Mouse (Mus musculus) brain, embryonic 14.5 days (tissue): Measurements from ENCODE around the gene Aar2. TPM values are rescaled to one million over a fixed set of nuclear protein-coding genes. Genes with fewer than 3 reads are reported as not detected.

ENCODE experiments used
- DNase-seq: peaks from one replicate; pipeline ENCODE4 v3.0.0-alpha.2; 2011; ENCODE audit warnings: low read depth
- CTCF ChIP-seq: fragments of 200-500 bp; IDR thresholded peaks from 2 replicates; pipeline ENCODE4 v1.5.1; 2012; ENCODE audit warnings: inconsistent platforms, mild to moderate bottlenecking, moderate library complexity, borderline replicate concordance; ENCODE audit not compliant: insufficient read depth, insufficient read length; ENCODE audit errors: extremely low read depth
- POLR2A ChIP-seq: fragments of 200-500 bp; IDR thresholded peaks from 2 replicates; pipeline ENCODE4 v1.6.1; 2012; ENCODE audit warnings: mild to moderate bottlenecking, inconsistent platforms, borderline replicate concordance; ENCODE audit not compliant: poor library complexity, insufficient read depth, insufficient read length, severe bottlenecking; ENCODE audit errors: extremely low read depth
- polyA plus RNA-seq: library from polyadenylated mRNA; depleted of rRNA; stranded (reverse); fragments of >200 nt; gene quantifications from 2 replicates; pipeline ENCODE4 v1.2.3, GENCODE M21; 2012; rRNA removed

Aar2 gene
- polyA plus RNA-seq, 1 experiment = 37.8 TPM

- TF ChIP-seq CTCF (no peak), POLR2A (no peak)
- no peak for DNase-seq
Observed at GRCm38 (mm10) chr2:156605971-156606370, 58.6 kb downstream of the Aar2 start.

DNA sequence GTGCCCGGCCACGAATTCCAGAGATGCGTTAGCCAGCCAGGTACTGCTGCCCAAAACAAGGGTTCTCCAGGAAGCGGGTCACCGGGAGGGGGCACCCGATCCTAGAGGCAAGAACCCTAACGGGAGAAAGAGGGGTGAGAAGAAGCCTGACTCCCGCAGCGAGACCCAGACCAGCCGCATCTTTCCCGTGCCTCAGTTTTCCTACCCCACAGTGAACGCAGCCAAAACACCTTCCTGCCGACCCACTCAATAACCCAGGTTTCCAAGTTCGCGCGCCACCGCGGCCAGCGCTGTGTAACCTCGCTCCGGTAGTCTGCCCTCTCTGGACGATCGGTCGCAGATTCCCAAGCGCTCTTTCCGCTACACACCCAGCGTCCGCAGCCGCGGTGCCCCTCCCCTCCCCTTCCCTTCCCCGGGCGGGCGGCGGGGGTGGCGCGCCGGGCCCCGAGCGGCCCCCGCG, 65.7 kb downstream of the Aar2 start:
- TF ChIP-seq POLR2A (no peak), CTCF (peak; percentile 49)
- peak; percentile 79 for DNase-seq

GRCm38 (mm10) chr2:156613541-156614257, 66.3 kb downstream of the Aar2 start, which contains the start of gene Dlgap4:
Gene Dlgap4, plus strand, starts transcription at chr2:156613705.
- DNase-seq = peak; percentile 64
- no peak for TF ChIP-seq CTCF
- TF ChIP-seq POLR2A = no peak

GRCm38 (mm10) chr2:156614258-156614556, 66.8 kb downstream of the Aar2 start:
- TF ChIP-seq CTCF (no peak), POLR2A (no peak)
- peak; percentile 39 for DNase-seq

- TF ChIP-seq POLR2A = no peak
- no peak for TF ChIP-seq CTCF
- DNase-seq = no peak
Observed at GRCm38 (mm10) chr2:156614661-156615654, 67.6 kb downstream of the Aar2 start.

GRCm38 (mm10) chr2:156616513-156616912, 69.1 kb downstream of the Aar2 start:
- TF ChIP-seq POLR2A (no peak), CTCF (no peak; the same call in 1 of the 2 replicates)
- no peak for DNase-seq

DNA sequence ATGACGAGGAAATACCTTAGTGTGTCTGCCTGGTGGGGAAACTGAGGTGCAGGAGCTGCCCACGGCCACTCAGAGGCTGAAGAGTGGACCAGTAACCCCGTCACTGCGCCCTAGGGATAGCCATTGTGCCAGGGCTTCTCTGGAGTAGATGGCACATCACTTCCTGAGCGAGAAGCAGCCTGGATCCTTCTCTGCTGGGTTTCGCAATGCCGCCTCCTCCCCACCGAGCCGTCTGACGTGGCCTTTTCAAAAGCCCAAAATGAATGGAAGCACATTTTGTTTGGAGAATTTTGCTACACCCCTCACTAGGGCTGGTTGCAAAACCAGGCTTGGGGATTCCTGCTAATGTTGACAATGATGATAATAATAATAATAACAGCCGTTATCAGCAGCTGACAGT, 70.2 kb downstream of the Aar2 start:
- TF ChIP-seq CTCF (no peak), POLR2A (no peak)
- peak; percentile 39 for DNase-seq

Other genes with a start within 250 kb of the Aar2 start
- gene Cnbd2, start 235.3 kb upstream of the Aar2 start, polyA plus RNA-seq = 3.0 and 4.1 TPM in 2 replicates
- gene Scand1, start 234.9 kb upstream of the Aar2 start, polyA plus RNA-seq = 117 and 173 TPM in 2 replicates
- 65.2 and 99.5 TPM in 2 replicates for gene Epb41l1, start 126.7 kb upstream of the Aar2 start, polyA plus RNA-seq
- 344 and 397 TPM in 2 replicates for gene Dlgap4, start 66.1 kb downstream of the Aar2 start, polyA plus RNA-seq
- 22.2 and 40.0 TPM in 2 replicates for gene Myl9, start 227.8 kb downstream of the Aar2 start, polyA plus RNA-seq